In the genomic region with DNA sequence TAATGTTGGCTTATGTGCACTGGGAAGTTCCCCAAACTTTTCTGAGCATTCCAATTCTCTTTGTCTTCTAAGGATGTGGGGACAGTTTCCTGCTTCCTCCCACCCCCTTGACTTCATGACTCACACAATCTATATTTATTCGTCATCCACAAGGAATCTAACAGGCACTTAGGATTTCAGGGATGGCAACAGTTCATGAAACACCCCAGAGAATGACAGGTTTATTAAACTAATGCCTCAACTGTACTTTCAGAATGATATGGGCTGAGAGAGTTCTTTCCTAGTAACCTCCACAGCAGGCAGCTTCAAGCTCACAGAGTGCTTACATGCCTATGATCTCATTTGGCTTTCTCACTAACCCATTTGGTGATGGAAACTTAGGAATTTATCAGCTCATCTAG, we compare ENCODE assay signal across 19 mouse cellular contexts.
DNase-seq lines count a peak whose midpoint lies in the region; ATAC-seq and TF ChIP-seq lines count a peak whose summit lies in the region.
"Had no signal": no experiment of that assay in that cellular context is flagged by ENCODE, and none has a peak within 500 bp of the region (broad histone marks: within the 10 kb centered on the region; RNA-seq: fewer than 3 reads in every experiment).

No protein-coding gene starts in this region.

- no peak overlapping the region for H3K4me3 ChIP-seq in kidney, postnatal 0 days (replicated peaks; ENCODE audit: low read depth, low read length)
- H3K4me3 ChIP-seq in kidney, adult 2 months (ENCODE audit: insufficient read depth, low read depth, low read length), result no peak overlapping the region
- H3K4me3 ChIP-seq in midbrain, embryonic 11.5 days (ENCODE audit: low read depth, low read length), result no peak overlapping the region
- H3K4me3 ChIP-seq in midbrain, postnatal 0 days (ENCODE audit: low read depth, low read length), result no peak overlapping the region
- H3K4me3 ChIP-seq in forebrain, embryonic 13.5 days, result no peak overlapping the region
- H3K4me3 ChIP-seq: embryonic facial prominence, embryonic 15.5 days; forebrain, embryonic 15.5 days; kidney, embryonic 15.5 days; liver, embryonic 12.5 days; stomach, embryonic 15.5 days had no signal

- no peak for TF ChIP-seq POLR2A in kidney, adult 2 months (IDR thresholded peaks at IDR 0.05; ENCODE audit: low read depth, low read length)

- peak; percentile 4 for DNase-seq in heart, adult 8-10 months (ENCODE audit: low spot score)
- DNase-seq in heart, postnatal 4 days, result no peak
- DNase-seq in kidney, postnatal 0 days (ENCODE audit: low spot score), result peak; percentile 46
- no peak for DNase-seq in kidney, adult 2 months
- DNase-seq in midbrain, embryonic 11.5 days (ENCODE audit: low spot score, missing footprints), result peak; percentile 41
- DNase-seq in midbrain, postnatal 0 days (ENCODE audit: low spot score), result no peak
- DNase-seq in right cerebral cortex, postnatal 10 days (ENCODE audit: low spot score in 2 of 2), result no peak
- DNase-seq: adrenal gland, postnatal 36 days; B cell, adult 2 months; cerebellum, adult 9-11 months; layer of hippocampus, postnatal 36 days; midbrain, embryonic 14.5 days; spleen, adult 18-20 months had no signal

- no peak overlapping the region for H3K27ac ChIP-seq in kidney, postnatal 0 days
- no peak overlapping the region for H3K27ac ChIP-seq in kidney, adult 2 months (ENCODE audit: insufficient read depth, low read depth, low read length)
- no peak overlapping the region for H3K27ac ChIP-seq in midbrain, embryonic 11.5 days (ENCODE audit: low read depth, low read length)
- no peak overlapping the region for H3K27ac ChIP-seq in midbrain, postnatal 0 days (ENCODE audit: low read depth, low read length)
- no peak overlapping the region for H3K27ac ChIP-seq in forebrain, embryonic 13.5 days
- H3K27ac ChIP-seq: embryonic facial prominence, embryonic 15.5 days; forebrain, embryonic 15.5 days; kidney, embryonic 15.5 days; liver, embryonic 12.5 days had no signal

- H3K9me3 ChIP-seq in kidney, postnatal 0 days (replicated peaks; ENCODE audit: low read length), result no peaks in the 10 kb centered on the region
- no peaks in the 10 kb centered on the region for H3K9me3 ChIP-seq in midbrain, embryonic 11.5 days (ENCODE audit: control insufficient read depth, low read length)
- no peaks in the 10 kb centered on the region for H3K9me3 ChIP-seq in midbrain, postnatal 0 days (ENCODE audit: low read length)
- H3K9me3 ChIP-seq in forebrain, embryonic 13.5 days (replicated peaks), result no peaks in the 10 kb centered on the region
- H3K9me3 ChIP-seq: embryonic facial prominence, embryonic 15.5 days; forebrain, embryonic 15.5 days; kidney, embryonic 15.5 days; liver, embryonic 12.5 days; stomach, embryonic 15.5 days had no signal

- no peaks in the 10 kb centered on the region for H3K4me1 ChIP-seq in kidney, postnatal 0 days (replicated peaks; ENCODE audit: insufficient read depth, low read length)
- H3K4me1 ChIP-seq in kidney, adult 2 months (ENCODE audit: control insufficient read depth, insufficient read depth, low read length), result no peaks in the 10 kb centered on the region
- H3K4me1 ChIP-seq in midbrain, embryonic 11.5 days (ENCODE audit: control insufficient read depth, insufficient read depth, low read length), result no peaks in the 10 kb centered on the region
- no peaks in the 10 kb centered on the region for H3K4me1 ChIP-seq in midbrain, postnatal 0 days (ENCODE audit: insufficient read depth, low read length)
- H3K4me1 ChIP-seq in forebrain, embryonic 13.5 days, result no peaks in the 10 kb centered on the region
- H3K4me1 ChIP-seq: embryonic facial prominence, embryonic 15.5 days; forebrain, embryonic 15.5 days; kidney, embryonic 15.5 days; liver, embryonic 12.5 days; stomach, embryonic 15.5 days had no signal

- H3K9ac ChIP-seq in kidney, postnatal 0 days (ENCODE audit: low read depth, low read length), result no peak overlapping the region
- H3K9ac ChIP-seq in midbrain, embryonic 11.5 days (ENCODE audit: low read length), result no peak overlapping the region
- H3K9ac ChIP-seq in midbrain, postnatal 0 days (replicated peaks; ENCODE audit: low read length, poor library complexity, severe bottlenecking), result no peak overlapping the region
- no peak overlapping the region for H3K9ac ChIP-seq in forebrain, embryonic 13.5 days
- H3K9ac ChIP-seq: embryonic facial prominence, embryonic 15.5 days; forebrain, embryonic 15.5 days; kidney, embryonic 15.5 days; liver, embryonic 12.5 days; stomach, embryonic 15.5 days had no signal

- H3K27me3 ChIP-seq in kidney, postnatal 0 days (ENCODE audit: insufficient read depth, low read length), result no peaks in the 10 kb centered on the region
- H3K27me3 ChIP-seq in kidney, adult 2 months (replicated peaks; ENCODE audit: control insufficient read depth, insufficient read depth, low read length), result no peaks in the 10 kb centered on the region; the same call in 1 of the 2 replicates
- H3K27me3 ChIP-seq in midbrain, embryonic 11.5 days (ENCODE audit: control insufficient read depth, insufficient read depth, low read length), result no peaks in the 10 kb centered on the region
- H3K27me3 ChIP-seq in midbrain, postnatal 0 days (ENCODE audit: insufficient read depth, low read length), result no peaks in the 10 kb centered on the region
- H3K27me3 ChIP-seq in forebrain, embryonic 13.5 days, result no peaks in the 10 kb centered on the region
- H3K27me3 ChIP-seq: embryonic facial prominence, embryonic 15.5 days; forebrain, embryonic 15.5 days; kidney, embryonic 15.5 days; liver, embryonic 12.5 days; stomach, embryonic 15.5 days had no signal

- H3K36me3 ChIP-seq in kidney, postnatal 0 days (ENCODE audit: insufficient read depth, low read length), result no peaks in the 10 kb centered on the region
- H3K36me3 ChIP-seq in kidney, adult 2 months (ENCODE audit: control insufficient read depth, insufficient read depth, low read length), result no peaks in the 10 kb centered on the region
- no peaks in the 10 kb centered on the region for H3K36me3 ChIP-seq in midbrain, embryonic 11.5 days (ENCODE audit: control insufficient read depth, insufficient read depth, low read length)
- no peaks in the 10 kb centered on the region for H3K36me3 ChIP-seq in midbrain, postnatal 0 days (ENCODE audit: insufficient read depth, low read length)
- H3K36me3 ChIP-seq in forebrain, embryonic 13.5 days (ENCODE audit: poor library complexity, severe bottlenecking), result no peaks in the 10 kb centered on the region
- H3K36me3 ChIP-seq: embryonic facial prominence, embryonic 15.5 days; forebrain, embryonic 15.5 days; kidney, embryonic 15.5 days; liver, embryonic 12.5 days; stomach, embryonic 15.5 days had no signal

- no peak overlapping the region for H3K4me2 ChIP-seq in kidney, postnatal 0 days (ENCODE audit: low read length)
- H3K4me2 ChIP-seq in midbrain, embryonic 11.5 days, result no peak overlapping the region
- no peak overlapping the region for H3K4me2 ChIP-seq in midbrain, postnatal 0 days (ENCODE audit: low read depth, low read length, poor library complexity, severe bottlenecking)
- H3K4me2 ChIP-seq in forebrain, embryonic 13.5 days, result no peak overlapping the region
- H3K4me2 ChIP-seq: embryonic facial prominence, embryonic 15.5 days; forebrain, embryonic 15.5 days; kidney, embryonic 15.5 days; liver, embryonic 12.5 days; stomach, embryonic 15.5 days had no signal

- WGBS in kidney, postnatal 0 days, result 47% methylated on average over 1 of the region's 1 CpGs
- WGBS in kidney, adult 2 months, result 58% methylated on average over 1 of the region's 1 CpGs
- WGBS in midbrain, embryonic 11.5 days, result 79% methylated on average over 1 of the region's 1 CpGs
- WGBS in midbrain, postnatal 0 days, result 89% methylated on average over 1 of the region's 1 CpGs
- WGBS in forebrain, embryonic 13.5 days, result 97% methylated on average over 1 of the region's 1 CpGs

- no peak for ATAC-seq in kidney, postnatal 0 days (replicated peaks; ENCODE audit: low FRiP score, low read depth)
- ATAC-seq in midbrain, embryonic 11.5 days (ENCODE audit: low FRiP score), result no peak
- no peak for ATAC-seq in midbrain, postnatal 0 days (ENCODE audit: low FRiP score)
- no peak for ATAC-seq in forebrain, embryonic 13.5 days
- ATAC-seq: forebrain, embryonic 15.5 days; liver, embryonic 12.5 days had no signal

- TF ChIP-seq CTCF in kidney, postnatal 0 days (IDR thresholded peaks at IDR 0.05; ENCODE audit: low read depth), result no peak
- TF ChIP-seq CTCF in kidney, adult 2 months (conservative IDR thresholded peaks at IDR 0.05; ENCODE audit: insufficient read depth, insufficient read length, low read depth, low read length), result no peak
- TF ChIP-seq CTCF in midbrain, postnatal 0 days (IDR thresholded peaks at IDR 0.05), result no peak

Comparison
In these comparisons a context has a peak if more than half of its experiments do, and no peak if none do; other contexts are left out.
1. DNase-seq: peak in heart, adult 8-10 months (single experiment), kidney, postnatal 0 days (single experiment) and midbrain, embryonic 11.5 days (single experiment); none in heart, postnatal 4 days (single experiment), kidney, adult 2 months (single experiment), midbrain, postnatal 0 days (single experiment) and right cerebral cortex, postnatal 10 days (0 of 2).